Mouse (Mus musculus): Measurements from ENCODE around the gene A930004D18Rik.
"Not testable (repeated sequence)": the region's sequence is repeated elsewhere in the genome, so short reads cannot be mapped to it uniquely, and the experiment has no call there.

The A930004D18Rik gene

DNA sequence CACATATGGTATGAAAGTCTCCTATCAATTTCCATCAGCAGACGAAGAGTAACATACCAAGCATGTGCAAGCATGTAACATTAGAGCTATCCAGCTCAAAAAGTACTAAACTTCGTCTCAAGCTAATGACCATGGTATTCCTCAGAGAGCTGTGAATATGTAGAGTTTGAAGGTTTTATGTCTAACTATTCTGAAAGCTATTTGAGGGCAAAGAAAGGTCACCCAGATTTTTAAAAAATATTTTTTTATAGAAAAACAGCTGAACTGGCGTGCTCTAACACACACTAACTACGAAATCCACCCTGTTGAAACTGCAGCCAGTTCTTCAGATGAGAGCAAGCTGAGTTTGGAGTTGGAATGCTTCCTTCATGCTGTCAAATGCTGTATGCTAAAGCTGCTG, 33.3 kb downstream of the A930004D18Rik start:
- DNase-seq, result no peak

GRCm38 (mm10) chr2:18002306-18002705, 35.2 kb downstream of the A930004D18Rik start:
- DNase-seq, result no peak

DNA sequence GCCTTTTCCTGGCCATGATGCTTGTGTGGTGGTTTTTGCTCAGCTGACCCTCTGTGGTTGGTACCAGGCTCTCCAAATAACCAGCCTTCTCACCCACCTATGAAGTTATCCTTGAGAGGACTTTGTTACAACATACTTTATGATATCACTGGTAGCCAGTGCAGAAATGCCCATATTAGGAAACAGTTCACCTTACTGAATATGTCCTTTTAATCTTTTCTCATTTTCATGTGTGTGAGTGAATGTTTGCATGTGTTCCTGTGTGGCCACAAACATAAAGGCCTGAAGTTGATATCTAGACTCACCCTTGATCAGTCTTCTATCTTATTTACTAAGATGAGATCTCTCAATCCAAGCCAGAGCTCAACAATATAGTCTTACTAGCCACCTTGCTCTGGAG, 40.7 kb downstream of the A930004D18Rik start, which contains the start of gene H2al2a:
Gene H2al2a (minus strand): TSS at position 101 of the 400 bp plus-strand sequence.
- DNase-seq, result no peak

DNA sequence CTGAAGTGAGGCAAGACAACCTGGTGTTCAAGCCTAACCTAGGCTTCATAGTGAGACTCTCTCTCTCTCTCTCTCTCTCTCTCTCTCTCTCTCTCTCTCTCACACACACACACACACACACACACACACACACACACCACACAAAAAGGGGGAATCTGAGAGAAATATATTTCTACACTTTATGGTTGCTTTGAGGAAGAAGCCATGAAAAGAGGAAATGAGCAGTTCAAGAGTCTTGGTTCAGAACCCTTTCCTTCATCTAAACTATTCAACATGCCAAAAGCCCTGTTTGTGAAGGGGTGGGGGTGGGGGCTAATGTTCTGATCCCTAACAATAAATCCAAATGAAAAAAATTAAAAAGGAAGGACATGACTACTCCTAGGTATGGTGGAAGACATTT, 48.0 kb downstream of the A930004D18Rik start:
- no peak for DNase-seq

GRCm38 (mm10) chr2:17989115-17989514, 48.4 kb downstream of the A930004D18Rik start:
- no peak for DNase-seq

DNA sequence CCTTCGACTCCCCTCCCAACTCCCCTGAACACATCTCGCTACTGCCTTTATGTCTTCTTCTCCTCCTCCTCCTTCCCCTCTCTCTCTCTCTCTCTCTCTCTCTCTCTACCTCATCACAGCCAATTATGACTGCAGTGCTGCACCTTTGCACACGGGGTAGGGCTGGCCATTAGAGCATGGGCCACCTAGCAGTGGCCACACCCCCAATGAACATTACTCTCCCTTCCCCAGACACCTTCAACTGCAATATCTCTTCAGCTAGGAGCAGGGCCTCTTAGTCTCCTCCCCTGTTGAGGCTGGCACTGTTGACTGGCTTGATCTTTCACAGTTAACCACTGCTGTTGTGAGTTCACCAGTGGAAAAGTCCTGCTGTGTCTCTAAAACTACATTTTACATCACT, 50.8 kb downstream of the A930004D18Rik start:
- DNase-seq, result no peak

- DNase-seq, result no peak
These were observed 52.8 kb downstream of the A930004D18Rik start for GRCm38 (mm10) chr2:17984774-17985173.

GRCm38 (mm10) chr2:17982747-17983146, 54.8 kb downstream of the A930004D18Rik start:
- DNase-seq, result no peak

DNA sequence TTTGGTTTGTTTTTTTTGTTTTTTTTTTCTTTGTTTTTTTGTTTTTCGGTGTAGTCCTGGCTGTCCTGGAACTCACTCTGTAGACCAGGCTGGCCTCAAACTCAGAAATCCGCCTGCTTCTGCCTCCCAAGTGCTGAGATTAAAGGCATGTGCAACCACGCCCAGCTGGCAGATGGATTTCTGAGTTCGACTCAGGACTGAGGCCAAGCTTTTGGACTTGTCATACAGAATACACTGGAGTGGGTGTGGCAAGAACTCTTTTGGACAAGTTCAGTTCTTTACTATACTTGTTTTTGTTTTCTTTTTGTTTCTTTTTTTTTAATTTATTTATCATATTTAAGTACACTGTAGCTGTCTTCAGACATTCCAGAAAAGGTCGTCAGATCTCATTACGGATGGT, 58.8 kb downstream of the A930004D18Rik start:
- DNase-seq, result no peak

GRCm38 (mm10) chr2:17978251-17978650, 59.3 kb downstream of the A930004D18Rik start:
- not testable (repeated sequence) for DNase-seq

- not testable (repeated sequence) for DNase-seq
These were observed 59.9 kb downstream of the A930004D18Rik start for GRCm38 (mm10) chr2:17977645-17978044.

GRCm38 (mm10) chr2:17975601-17976327, 61.8 kb downstream of the A930004D18Rik start:
- no peak for DNase-seq

All from cerebellum, postnatal 25 days (tissue).